Mouse (Mus musculus) myocyte (in vitro differentiated cells): ENCODE data around the gene Vps37b.
A peak's percentile ranks its signal among the peaks of the same experiment; 100 is the strongest.

Experiments
- E2F4 ChIP-seq: IDR thresholded peaks from one replicate; pipeline ENCODE4 v1.6.1; 2011; ENCODE audit warnings: mild to moderate bottlenecking, control low read depth, moderate library complexity; ENCODE audit not compliant: insufficient read depth
- MAX ChIP-seq: IDR thresholded peaks from one replicate; pipeline ENCODE4 v1.6.1; 2011; ENCODE audit warnings: low read depth, mild to moderate bottlenecking, control low read depth
- MYOG ChIP-seq, 3 experiments: IDR thresholded peaks; one replicate each; pipeline ENCODE4 v1.6.1; 2011; ENCODE audit warnings: control low read depth in 2 of 3, low read depth in 2 of 3, mild to moderate bottlenecking in 2 of 3; ENCODE audit not compliant: insufficient read length in 2 of 3, control insufficient read depth in 1 of 3, insufficient read depth in 1 of 3
- POLR2A ChIP-seq: IDR thresholded peaks from one replicate; pipeline ENCODE4 v1.6.1; 2011; ENCODE audit warnings: low read depth, mild to moderate bottlenecking, control low read depth, moderate library complexity; ENCODE audit not compliant: insufficient read length
- POLR2AphosphoS2 ChIP-seq: IDR thresholded peaks from one replicate; pipeline ENCODE4 v1.6.1; 2011; ENCODE audit warnings: low read depth, control low read depth; ENCODE audit not compliant: insufficient read length
- TCF12 ChIP-seq: IDR thresholded peaks from one replicate; pipeline ENCODE4 v1.6.1; 2011; ENCODE audit warnings: mild to moderate bottlenecking, control low read depth; ENCODE audit not compliant: poor library complexity, insufficient read depth, severe bottlenecking
- TCF3 ChIP-seq: IDR thresholded peaks from one replicate; pipeline ENCODE4 v1.6.1; 2011; ENCODE audit warnings: low read depth, control low read depth; ENCODE audit not compliant: insufficient read length
- USF1 ChIP-seq: IDR thresholded peaks from one replicate; pipeline ENCODE4 v1.6.1; 2011; ENCODE audit warnings: low read depth, mild to moderate bottlenecking, control low read depth, moderate library complexity

GRCm38 (mm10) chr5:124073682-124074081, 41.6 kb upstream of the Vps37b start:
- no peak for TF ChIP-seq USF1
- no peak for TF ChIP-seq POLR2A
- TF ChIP-seq MYOG (IDR thresholded peaks at IDR 0.05; ENCODE audit: control insufficient read depth in 1 of 3, insufficient read depth in 1 of 3, insufficient read length in 2 of 3, low read depth in 2 of 3): peak in 1 of 3 experiments; percentile 65
- no peak for TF ChIP-seq MAX
- TF ChIP-seq POLR2AphosphoS2: no peak
- no peak for TF ChIP-seq TCF12
- no peak for TF ChIP-seq TCF3
- TF ChIP-seq E2F4: no peak
